Mouse (Mus musculus) spleen, adult 2 months (tissue): ENCODE results near the gene Raly. TPM values are rescaled to one million over a fixed set of nuclear protein-coding genes. Genes with fewer than 3 reads are reported as not detected.
A peak's percentile ranks its signal among the peaks of the same experiment; 100 is the strongest.

Experiments used
- DNase-seq, 2 experiments: peaks; one replicate each; pipeline versions ENCODE4 v3.0.0 to v3.0.0-alpha.2; 2012 to 2021; ENCODE audit warnings: low spot score in 2 of 2, low read depth in 1 of 2
- H3K27ac ChIP-seq: fragments of 200-500 bp; 2 replicates; pipeline ENCODE4 v1.5.1; 2012; ENCODE audit warnings: low read length, inconsistent platforms; ENCODE audit not compliant: insufficient read depth
- H3K27me3 ChIP-seq: fragments of 200-500 bp; 2 replicates; pipeline ENCODE4 v1.6.1; 2012; ENCODE audit warnings: mild to moderate bottlenecking, moderate library complexity, low read length, inconsistent platforms; ENCODE audit not compliant: control insufficient read depth, insufficient read depth
- H3K36me3 ChIP-seq: fragments of 200-500 bp; 2 replicates; pipeline ENCODE4 v1.6.1; 2012; ENCODE audit warnings: mild to moderate bottlenecking, low read length, inconsistent platforms; ENCODE audit not compliant: control insufficient read depth, insufficient read depth
- H3K4me1 ChIP-seq: fragments of 200-500 bp; 2 replicates; pipeline ENCODE4 v1.6.1; 2011; ENCODE audit warnings: inconsistent platforms; ENCODE audit not compliant: control insufficient read depth, insufficient read depth, insufficient read length
- H3K4me3 ChIP-seq: fragments of 200-500 bp; 2 replicates; pipeline ENCODE4 v1.5.1; 2011; ENCODE audit warnings: mild to moderate bottlenecking, inconsistent platforms; ENCODE audit not compliant: insufficient read depth, insufficient read length; ENCODE audit errors: extremely low read depth
- CTCF ChIP-seq: fragments of 200-500 bp; IDR thresholded peaks from 2 replicates; pipeline ENCODE4 v1.5.1; 2011; ENCODE audit warnings: mild to moderate bottlenecking, inconsistent platforms; ENCODE audit not compliant: insufficient read depth, insufficient read length, insufficient replicate concordance; ENCODE audit errors: extremely low read depth
- POLR2A ChIP-seq: fragments of 200-500 bp; IDR thresholded peaks from 2 replicates; pipeline ENCODE4 v1.6.1; 2011; ENCODE audit warnings: low read depth, low read length, inconsistent platforms
- WGBS: fragments of 180-500 bp; shearing (Covaris S2); methylation state at CpG from one replicate; pipeline ENCODE4 v1.1.7; 2018; 5-methylcytosine and 5-hydroxymethylcytosine counted together
- polyA plus RNA-seq: library from polyadenylated mRNA; depleted of rRNA; stranded (reverse); fragments of >200 nt; gene quantifications from 2 replicates; pipeline ENCODE4 v1.2.3, GENCODE M21; 2012

Gene Raly
- polyA plus RNA-seq, 1 experiment, result 153 TPM

GRCm38 (mm10) chr2:154767051-154767450 is 23.8 kb upstream of the Raly start:
- Histone ChIP-seq H3K27me3 (no peaks in the 10 kb centered on the region), H3K4me1 (no peaks in the 10 kb centered on the region), H3K4me3 (no peak overlapping the region), H3K36me3 (no peaks in the 10 kb centered on the region), H3K27ac (no peak overlapping the region)
- WGBS, result 63% methylated on average over 6 of the region's 6 CpGs
- DNase-seq, result no peak
- TF ChIP-seq CTCF, result no peak
- TF ChIP-seq POLR2A, result no peak

GRCm38 (mm10) chr2:154769930-154770329 is 21.0 kb upstream of the Raly start, which contains the start of gene Gm14214:
Gene Gm14214 (minus strand): TSS chr2:154770030.
- no peak within 1 kb of the TSS for H3K4me3 ChIP-seq
- no peaks in the 10 kb centered on the region for H3K36me3 ChIP-seq
- H3K27ac ChIP-seq, result no peak within 1 kb of the TSS
- no peaks in the 10 kb centered on the region for H3K27me3 ChIP-seq
- DNase-seq, result no peak
- no peak for TF ChIP-seq POLR2A
- no peak for TF ChIP-seq CTCF
- H3K4me1 ChIP-seq, result no peaks in the 10 kb centered on the region

- H3K4me1 ChIP-seq, result no peaks in the 10 kb centered on the region
- TF ChIP-seq CTCF (no peak), POLR2A (no peak)
These were observed 19.3 kb upstream of the Raly start for GRCm38 (mm10) chr2:154771604-154772003.

GRCm38 (mm10) chr2:154774032-154774431 is 16.9 kb upstream of the Raly start:
- 78% methylated on average over 1 of the region's 1 CpGs for WGBS
- no peak for DNase-seq
- TF ChIP-seq POLR2A (no peak), CTCF (peak; percentile 3; the same call in 1 of the 2 replicates)
- H3K36me3 ChIP-seq, result no peaks in the 10 kb centered on the region
- H3K4me1 ChIP-seq, result no peaks in the 10 kb centered on the region
- H3K27ac ChIP-seq, result no peak overlapping the region
- H3K4me3 ChIP-seq, result no peak overlapping the region
- H3K27me3 ChIP-seq, result no peaks in the 10 kb centered on the region

More at GRCm38 (mm10) chr2:154771604-154772003, 19.3 kb upstream of the Raly start:
- H3K4me3 ChIP-seq, result no peak overlapping the region
- no peak overlapping the region for H3K27ac ChIP-seq
- no peaks in the 10 kb centered on the region for H3K27me3 ChIP-seq
- 94% methylated on average over 8 of the region's 8 CpGs for WGBS
- no peaks in the 10 kb centered on the region for H3K36me3 ChIP-seq
- DNase-seq, result no peak

GRCm38 (mm10) chr2:154776496-154776895 is 14.4 kb upstream of the Raly start:
- 88% methylated on average over 7 of the region's 7 CpGs for WGBS
- Histone ChIP-seq H3K4me3 (no peak overlapping the region), H3K4me1 (no peaks in the 10 kb centered on the region), H3K36me3 (no peaks in the 10 kb centered on the region), H3K27ac (no peak overlapping the region), H3K27me3 (no peaks in the 10 kb centered on the region)
- DNase-seq, result no peak
- TF ChIP-seq POLR2A (no peak), CTCF (no peak)

GRCm38 (mm10) chr2:154779648-154780047 is 11.2 kb upstream of the Raly start:
- DNase-seq, result no peak
- Histone ChIP-seq H3K4me1 (no peaks in the 10 kb centered on the region), H3K27me3 (no peaks in the 10 kb centered on the region), H3K27ac (no peak overlapping the region), H3K36me3 (no peaks in the 10 kb centered on the region), H3K4me3 (no peak overlapping the region)
- no peak for TF ChIP-seq POLR2A
- no peak for TF ChIP-seq CTCF
- 89% methylated on average over 3 of the region's 3 CpGs for WGBS

- Histone ChIP-seq H3K27me3 (no peaks in the 10 kb centered on the region), H3K36me3 (no peaks in the 10 kb centered on the region), H3K4me1 (no peaks in the 10 kb centered on the region), H3K4me3 (no peak overlapping the region), H3K27ac (no peak overlapping the region)
- DNase-seq, result no peak
- no peak for TF ChIP-seq POLR2A
- no peak for TF ChIP-seq CTCF
- 86% methylated on average over 4 of the region's 4 CpGs for WGBS
These were observed 8.5 kb upstream of the Raly start for GRCm38 (mm10) chr2:154782361-154782760.
